In the genomic region with DNA sequence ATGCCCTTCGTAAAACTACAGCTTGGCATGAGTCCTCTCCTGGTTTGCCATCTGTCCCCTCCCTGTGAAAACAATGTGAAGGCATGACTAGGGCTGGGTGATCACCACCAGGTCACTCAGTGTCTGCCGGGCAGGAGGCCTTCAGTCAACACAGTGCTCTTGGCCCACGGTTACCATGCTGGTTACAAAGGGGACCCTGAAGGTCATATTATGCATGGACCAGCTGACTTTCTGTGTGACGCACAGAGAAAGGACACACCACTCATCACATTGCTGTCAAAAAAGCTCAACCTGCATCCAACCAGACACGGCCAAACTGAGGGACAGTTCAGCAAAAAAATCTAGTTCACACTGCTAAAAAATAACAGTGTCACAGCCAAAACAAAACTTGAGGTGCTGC, we compare ENCODE assay signal across 8 mouse cellular contexts. TPM values are rescaled to one million over a fixed set of nuclear protein-coding genes. Genes with fewer than 3 reads are reported as not detected.
DNase-seq lines count a peak whose midpoint lies in the region; ATAC-seq and TF ChIP-seq lines count a peak whose summit lies in the region.

A gene (minus strand): TSS at position 34 of the 400 bp plus-strand sequence.

- peak within 1 kb of the TSS; percentile 85 for H3K4me2 ChIP-seq in kidney, postnatal 0 days (ENCODE audit: low read length)
- H3K4me2 ChIP-seq in intestine, embryonic 16.5 days (ENCODE audit: low read depth, low read length), result peak within 1 kb of the TSS; percentile 81

- no peaks in the 10 kb centered on the region for H3K27me3 ChIP-seq in kidney, postnatal 0 days (ENCODE audit: insufficient read depth, low read length)
- no peaks in the 10 kb centered on the region for H3K27me3 ChIP-seq in intestine, embryonic 16.5 days (replicated peaks; ENCODE audit: control insufficient read depth, insufficient read depth, low read length)
- H3K27me3 ChIP-seq in midbrain, embryonic 10.5 days (ENCODE audit: low read depth, poor library complexity, severe bottlenecking), result no peaks in the 10 kb centered on the region

- DNase-seq in kidney, postnatal 0 days (ENCODE audit: low spot score), result no peak
- no peak for DNase-seq in kidney, postnatal 25 days
- DNase-seq in adrenal gland, postnatal 36 days, result peak; percentile 41 to 65
- no peak for DNase-seq in gastrocnemius, postnatal 25 days
- no peak for DNase-seq in midbrain, embryonic 10.5 days (ENCODE audit: low spot score)
- DNase-seq in embryo, embryonic 11 days, result no peak
- DNase-seq in thymus, postnatal 25 days, result no peak

- ATAC-seq in kidney, postnatal 0 days (replicated peaks; ENCODE audit: low FRiP score, low read depth), result no peak
- ATAC-seq in intestine, embryonic 16.5 days, result no peak

- no peak for TF ChIP-seq CTCF in kidney, postnatal 0 days (IDR thresholded peaks at IDR 0.05; ENCODE audit: low read depth)

- H3K4me1 ChIP-seq in kidney, postnatal 0 days (replicated peaks; ENCODE audit: insufficient read depth, low read length), result no peaks in the 10 kb centered on the region; the same call in 1 of the 2 replicates
- peaks cover 8% of the 10 kb centered on the region for H3K4me1 ChIP-seq in intestine, embryonic 16.5 days (ENCODE audit: control insufficient read depth, insufficient read depth, low read length)
- peaks cover 18% of the 10 kb centered on the region for H3K4me1 ChIP-seq in midbrain, embryonic 10.5 days

- peaks cover 4% of the 10 kb centered on the region; the same call in 1 of the 2 replicates for H3K36me3 ChIP-seq in kidney, postnatal 0 days (ENCODE audit: insufficient read depth, low read length)
- H3K36me3 ChIP-seq in intestine, embryonic 16.5 days (ENCODE audit: control insufficient read depth, insufficient read depth, low read length), result no peaks in the 10 kb centered on the region
- peaks cover 22% of the 10 kb centered on the region for H3K36me3 ChIP-seq in midbrain, embryonic 10.5 days

- no peak within 1 kb of the TSS for H3K27ac ChIP-seq in kidney, postnatal 0 days
- no peak within 1 kb of the TSS for H3K27ac ChIP-seq in intestine, embryonic 16.5 days (ENCODE audit: low read length)
- peak within 1 kb of the TSS; percentile 91 for H3K27ac ChIP-seq in midbrain, embryonic 10.5 days (replicated peaks)

- H3K4me3 ChIP-seq in kidney, postnatal 0 days (replicated peaks; ENCODE audit: low read depth, low read length), result peak within 1 kb of the TSS; percentile 92
- H3K4me3 ChIP-seq in intestine, embryonic 16.5 days (ENCODE audit: low read length), result peak within 1 kb of the TSS; percentile 96
- peak within 1 kb of the TSS; percentile 95 for H3K4me3 ChIP-seq in midbrain, embryonic 10.5 days

- no peaks in the 10 kb centered on the region for H3K9me3 ChIP-seq in kidney, postnatal 0 days (replicated peaks; ENCODE audit: low read length)
- no peaks in the 10 kb centered on the region for H3K9me3 ChIP-seq in intestine, embryonic 16.5 days (ENCODE audit: control insufficient read depth, low read length)
- no peaks in the 10 kb centered on the region for H3K9me3 ChIP-seq in midbrain, embryonic 10.5 days (replicated peaks)

- WGBS in kidney, postnatal 0 days, result 74% methylated on average over 5 of the region's 5 CpGs
- 81% methylated on average over 5 of the region's 5 CpGs for WGBS in intestine, embryonic 16.5 days
- 88% methylated on average over 5 of the region's 5 CpGs for WGBS in midbrain, embryonic 10.5 days

- H3K9ac ChIP-seq in kidney, postnatal 0 days (ENCODE audit: low read depth, low read length), result peak within 1 kb of the TSS; percentile 94; the same call in 1 of the 2 replicates
- H3K9ac ChIP-seq in intestine, embryonic 16.5 days (ENCODE audit: low read depth, low read length), result peak within 1 kb of the TSS; percentile 95

RNA-seq across cellular contexts. Expression of the gene that starts here (rescaled TPM):
- polyA plus RNA-seq in kidney, postnatal 0 days (2015; fragmentation: Nextera tagmentation; extraction: Ambion mirVana), result 9.5 and 11.2 TPM in 2 replicates
- 10 to 100 TPM; 74.0 to 87.9 TPM for total RNA-seq in adrenal gland, postnatal 36 days (2021)
- 10 to 100 TPM; 21.0 to 25.8 TPM for total RNA-seq in gastrocnemius, postnatal 25 days (2021)
- polyA plus RNA-seq in intestine, embryonic 16.5 days (2015; fragmentation: Nextera tagmentation; extraction: Ambion mirVana), result 5.1 and 5.5 TPM in 2 replicates
- polyA plus RNA-seq in midbrain, embryonic 10.5 days (2016; fragmentation: Nextera tagmentation; extraction: Ambion mirVana), result 10.8 and 11.1 TPM in 2 replicates

Comparison
In these comparisons a context has a peak if more than half of its experiments do, and no peak if none do; other contexts are left out.
1. DNase-seq: peak in adrenal gland, postnatal 36 days (2 of 2); none in kidney, postnatal 0 days (single experiment), kidney, postnatal 25 days (0 of 2), gastrocnemius, postnatal 25 days (single experiment), midbrain, embryonic 10.5 days (single experiment), embryo, embryonic 11 days (single experiment) and thymus, postnatal 25 days (single experiment).
2. Peak in every context shown above with its lines, with median percentiles within 50 percentile points of each other: H3K4me3 ChIP-seq.